Mouse (Mus musculus): ENCODE measurements around the gene Hsd3b7. TPM values are rescaled to one million over a fixed set of nuclear protein-coding genes. Genes with fewer than 3 reads are reported as not detected.
A peak's percentile ranks its signal among the peaks of the same experiment; 100 is the strongest.
"Not testable (repeated sequence)": the region's sequence is repeated elsewhere in the genome, so short reads cannot be mapped to it uniquely, and the experiment has no call there.

Gene Hsd3b7
- total RNA-seq, 2 experiments from 2014 or later = 3.6 to 6.8 TPM

DNA sequence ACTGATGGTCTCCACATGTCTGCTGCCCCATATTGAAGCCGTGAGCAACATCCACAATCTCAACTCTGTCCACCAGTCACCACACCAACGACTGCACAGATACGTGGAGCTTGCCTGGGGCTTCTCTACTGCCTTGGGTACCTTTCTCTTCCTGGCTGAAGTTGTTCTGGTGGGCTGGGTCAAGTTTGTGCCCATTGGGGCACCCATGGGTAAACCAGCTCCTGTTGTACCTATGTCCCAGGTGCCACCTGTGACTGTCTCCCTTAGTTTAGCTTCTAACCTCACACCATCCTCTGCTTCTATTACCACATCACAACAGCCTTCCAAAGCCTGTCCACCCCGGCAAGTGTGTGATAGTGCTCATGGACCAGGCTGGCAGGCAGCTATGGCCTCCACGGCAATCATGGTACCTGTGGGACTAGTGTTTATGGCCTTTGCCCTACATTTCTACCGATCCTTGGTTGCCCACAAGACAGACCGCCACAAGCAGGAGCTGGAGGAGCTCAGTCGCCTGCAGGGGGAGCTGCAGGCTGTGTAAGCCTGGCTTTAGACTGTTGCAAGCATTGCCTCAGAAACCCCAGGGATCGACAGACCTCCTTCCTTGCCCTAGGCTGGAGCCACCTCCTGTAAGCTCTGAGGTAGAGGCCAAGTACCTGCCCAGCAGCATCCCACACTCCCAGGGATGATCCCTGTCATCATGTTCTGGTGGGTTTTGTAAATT, 26.6 kb upstream of the Hsd3b7 start:
- peak; percentile 57 to 68 for DNase-seq (ENCODE audit: low spot score in 2 of 2)
- intact Hi-C loops (cut with DNase I) = loop anchor here (5.0 kb wide), 1 partner anchor 163 kb away; no protein-coding TSS in a partner anchor

DNA sequence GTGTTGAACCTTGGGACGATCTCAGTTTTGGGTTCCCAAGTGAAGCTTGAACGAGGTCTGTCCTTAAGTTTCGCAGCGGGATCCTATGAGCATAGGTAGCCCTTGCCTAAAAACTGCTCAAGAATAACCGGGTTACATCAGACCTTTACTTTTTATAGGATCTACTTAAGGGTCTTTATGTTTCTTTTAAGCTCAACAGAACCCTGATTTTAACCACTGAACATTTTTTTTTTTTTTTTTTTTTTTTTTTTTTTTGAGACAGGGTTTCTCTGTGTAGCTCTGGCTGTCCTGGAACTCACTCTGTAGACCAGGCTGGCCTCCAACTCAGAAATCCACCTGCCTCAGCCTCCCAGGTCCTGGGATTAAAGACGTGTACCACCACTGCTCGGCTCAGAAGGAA, 24.6 kb upstream of the Hsd3b7 start:
- DNase-seq (ENCODE audit: low spot score in 2 of 2); intact Hi-C loops (cut with DNase I): not testable (repeated sequence)

- DNase-seq (ENCODE audit: low spot score in 2 of 2) = peak; percentile 88 to 93
- intact Hi-C loops (cut with DNase I) = no loop called here
These were observed 24.0 kb upstream of the Hsd3b7 start, which contains the start of gene Setd1a for GRCm38 (mm10) chr7:127776426-127776825. Gene Setd1a (plus strand): TSS chr7:127776670.

DNA sequence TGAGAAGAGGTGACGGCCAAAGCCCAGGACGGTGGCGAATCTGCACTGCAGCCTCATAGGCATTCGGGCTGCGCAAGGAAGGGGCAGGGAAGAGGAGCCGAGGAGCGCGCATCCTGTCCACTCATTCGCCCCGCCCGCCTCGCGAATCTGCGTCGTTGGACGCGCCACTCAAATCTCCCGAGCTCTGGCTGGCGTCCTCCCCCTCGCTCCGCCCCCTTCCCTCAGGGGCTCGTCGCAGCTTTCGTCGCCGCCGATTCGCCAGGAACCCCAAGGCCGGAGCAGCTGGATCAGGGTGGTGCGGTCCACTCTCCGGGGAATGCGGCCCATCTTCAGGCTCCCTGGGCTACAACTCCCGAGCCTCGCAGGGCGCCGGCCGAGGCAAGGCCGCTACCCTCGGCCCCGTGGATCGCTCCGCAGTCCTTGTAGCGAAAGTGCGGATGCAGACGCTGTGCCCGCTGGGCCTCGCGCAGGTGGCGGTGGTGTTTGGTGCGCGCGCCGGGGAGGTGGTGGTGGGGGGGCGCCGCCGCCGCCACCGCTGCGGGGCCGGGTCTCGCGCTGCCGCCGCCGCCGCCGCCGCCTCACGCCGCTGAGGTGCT, 23.4 kb upstream of the Hsd3b7 start:
- peak; percentile 98 for DNase-seq (ENCODE audit: low spot score in 2 of 2)
- intact Hi-C loops (cut with DNase I) = loop anchor here (1.0 kb wide), 3 partner anchors 47 to 98 kb away; partner anchors contain the start of genes Stx1b and Stx4a

DNA sequence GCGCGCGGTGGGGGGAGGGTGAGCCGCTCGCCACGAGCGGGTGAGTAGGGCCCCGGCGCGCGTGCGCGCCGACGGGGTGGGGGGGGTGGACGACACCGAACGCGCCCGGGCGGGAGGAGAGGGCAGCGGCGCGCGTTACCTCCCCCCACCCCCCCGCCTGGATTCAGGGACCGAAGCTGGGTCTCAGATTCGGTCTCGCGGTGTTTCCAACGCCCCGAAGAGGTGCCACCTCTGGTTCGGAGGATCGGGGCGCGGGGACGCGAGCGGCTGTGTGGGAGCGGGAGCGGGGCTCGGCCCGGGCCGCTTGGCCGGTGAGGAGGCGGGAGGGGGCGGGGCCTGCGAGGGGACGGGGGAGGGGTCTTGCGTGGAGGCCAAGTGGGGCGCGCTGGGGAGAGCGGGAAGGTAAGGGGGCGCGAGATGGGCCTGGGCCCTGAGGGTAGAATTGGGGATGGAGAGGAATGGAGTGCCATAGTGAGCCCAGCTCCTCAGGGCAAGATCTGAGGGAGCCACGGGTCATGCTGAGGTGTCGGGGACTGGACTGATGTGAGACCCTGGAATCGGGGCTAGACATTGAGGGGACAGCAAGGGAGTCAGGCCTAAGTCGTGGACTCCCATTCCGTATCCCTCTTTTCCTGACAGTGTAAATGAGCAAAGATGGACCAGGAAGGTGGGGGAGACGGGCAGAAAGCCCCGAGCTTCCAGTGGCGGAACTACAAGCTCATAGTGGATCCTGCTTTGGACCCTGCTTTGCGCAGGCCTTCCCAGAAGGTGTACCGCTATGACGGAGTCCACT, 22.7 kb upstream of the Hsd3b7 start:
- intact Hi-C loops (cut with DNase I) = loop anchor here (1.0 kb wide), 3 partner anchors 47 to 98 kb away; partner anchors contain the start of genes Stx1b and Stx4a
- DNase-seq (ENCODE audit: low spot score in 2 of 2) = peak in 1 of 2 experiments; percentile 43

- intact Hi-C loops (cut with DNase I) = no loop called here
- DNase-seq (ENCODE audit: low spot score in 2 of 2) = no peak
These were observed 22.1 kb upstream of the Hsd3b7 start for GRCm38 (mm10) chr7:127778350-127778749.

DNA sequence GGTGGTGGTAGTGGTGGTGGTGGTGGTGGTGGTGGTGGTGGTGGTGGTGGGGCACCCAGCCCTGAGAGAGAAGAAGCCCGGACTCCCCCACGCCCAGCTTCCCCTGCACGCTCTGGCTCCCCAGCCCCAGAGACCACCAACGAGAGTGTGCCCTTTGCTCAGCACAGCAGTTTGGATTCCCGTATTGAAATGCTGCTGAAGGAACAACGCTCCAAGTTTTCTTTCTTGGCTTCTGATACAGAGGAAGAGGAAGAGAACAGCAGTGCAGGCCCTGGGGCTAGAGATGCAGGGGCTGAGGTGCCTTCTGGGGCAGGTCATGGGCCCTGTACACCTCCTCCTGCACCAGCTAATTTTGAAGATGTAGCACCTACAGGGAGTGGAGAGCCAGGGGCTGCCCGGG, 15.1 kb upstream of the Hsd3b7 start, which contains the start of gene Gm49388:
Gm49388 (plus strand) TSS at position 301 of the 400 bp plus-strand sequence.
- intact Hi-C loops (cut with DNase I) = no loop called here
- no peak for DNase-seq (ENCODE audit: low spot score in 2 of 2)

GRCm38 (mm10) chr7:127797076-127797845, 3.1 kb upstream of the Hsd3b7 start:
- no peak for DNase-seq (ENCODE audit: low spot score in 2 of 2)
- intact Hi-C loops (cut with DNase I) = no loop called here

DNA sequence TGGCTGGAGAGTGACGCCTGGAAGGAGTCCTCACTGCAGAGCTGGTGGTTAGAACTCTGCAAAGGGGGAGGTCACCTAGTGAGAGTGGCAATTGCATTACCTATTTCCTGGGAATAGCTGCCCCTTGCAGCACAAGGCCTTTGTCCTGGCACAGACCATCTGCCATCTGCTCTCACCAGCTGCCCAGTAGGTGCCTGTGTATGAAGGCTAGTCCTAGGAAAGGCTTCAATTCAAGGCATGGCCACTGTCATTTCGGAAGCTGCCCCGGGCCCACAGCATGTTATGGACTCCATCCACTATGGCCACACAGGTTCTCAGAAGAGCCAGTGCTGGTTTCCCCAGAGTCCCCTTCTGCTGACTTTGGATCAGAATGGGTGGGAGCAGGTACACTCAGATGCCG, 1.8 kb upstream of the Hsd3b7 start:
- no peak for DNase-seq (ENCODE audit: low spot score in 2 of 2)
- intact Hi-C loops (cut with DNase I) = no loop called here

DNA sequence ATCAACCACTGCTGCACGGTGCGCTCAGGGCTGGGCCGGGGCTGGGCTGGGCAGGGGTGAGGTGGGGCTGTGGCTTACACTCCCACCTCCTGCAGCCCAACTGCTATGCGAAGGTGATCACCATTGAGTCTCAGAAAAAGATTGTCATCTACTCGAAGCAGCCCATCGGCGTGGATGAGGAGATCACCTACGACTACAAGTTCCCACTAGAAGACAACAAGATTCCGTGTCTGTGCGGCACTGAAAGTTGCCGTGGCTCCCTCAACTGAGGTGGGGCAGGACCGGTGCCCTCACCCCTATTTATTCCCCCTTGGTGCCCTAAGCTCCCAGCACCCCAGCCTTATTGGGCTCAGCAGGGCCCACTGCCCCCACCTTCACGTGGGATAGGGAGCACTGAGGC, 1.2 kb upstream of the Hsd3b7 start:
- intact Hi-C loops (cut with DNase I) = no loop called here
- DNase-seq (ENCODE audit: low spot score in 2 of 2) = no peak

GRCm38 (mm10) chr7:127799738-127800137, 666 bp upstream of the Hsd3b7 start:
- intact Hi-C loops (cut with DNase I) = no loop called here
- no peak for DNase-seq (ENCODE audit: low spot score in 2 of 2)

- no peak for DNase-seq (ENCODE audit: low spot score in 2 of 2)
- intact Hi-C loops (cut with DNase I) = no loop called here
These were observed 712 bp downstream of the Hsd3b7 start for GRCm38 (mm10) chr7:127801010-127801621.

DNA sequence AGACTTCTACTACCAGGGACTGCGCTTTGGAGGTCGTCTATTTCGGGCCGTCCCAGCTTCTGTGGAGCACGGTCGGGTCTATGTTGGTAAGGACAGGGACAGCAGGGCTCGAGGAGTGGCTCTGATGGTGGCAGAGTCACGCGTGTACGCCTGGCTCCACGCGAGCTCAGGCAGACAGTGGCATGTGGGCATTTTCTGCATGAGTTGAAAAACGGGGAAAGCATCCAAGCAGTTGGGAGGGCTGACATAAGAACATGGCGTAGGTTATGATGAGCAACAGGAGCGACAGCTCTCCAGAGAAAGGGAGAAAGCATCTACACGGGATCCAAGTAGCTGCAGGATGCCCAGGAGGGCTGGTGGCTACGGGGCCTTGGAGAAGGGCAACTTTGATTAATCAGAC, 1.9 kb downstream of the Hsd3b7 start:
- intact Hi-C loops (cut with DNase I) = no loop called here
- DNase-seq (ENCODE audit: low spot score in 2 of 2) = peak in 1 of 2 experiments; percentile 66

DNA sequence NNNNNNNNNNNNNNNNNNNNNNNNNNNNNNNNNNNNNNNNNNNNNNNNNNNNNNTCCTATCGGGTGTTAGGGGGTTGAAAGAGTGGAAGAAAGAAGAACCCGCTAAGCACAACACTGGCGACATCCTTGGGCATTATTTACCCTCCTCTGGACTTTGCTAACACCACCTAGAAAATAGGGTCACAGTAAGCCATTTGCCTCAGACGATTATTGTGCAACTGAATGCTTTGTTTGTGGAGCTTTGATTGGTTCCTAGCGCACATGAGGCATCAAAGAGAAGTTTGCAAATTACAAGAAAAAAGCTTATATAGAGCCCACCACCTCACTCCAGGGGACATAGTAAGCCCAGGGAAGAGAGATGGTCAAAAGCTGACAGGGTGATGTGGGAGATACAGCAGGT, 8.4 kb downstream of the Hsd3b7 start:
- intact Hi-C loops (cut with DNase I) = loop anchor here (1.0 kb wide), 1 partner anchor 93 kb away; no protein-coding TSS in a partner anchor
- DNase-seq (ENCODE audit: low spot score in 2 of 2) = no peak

DNA sequence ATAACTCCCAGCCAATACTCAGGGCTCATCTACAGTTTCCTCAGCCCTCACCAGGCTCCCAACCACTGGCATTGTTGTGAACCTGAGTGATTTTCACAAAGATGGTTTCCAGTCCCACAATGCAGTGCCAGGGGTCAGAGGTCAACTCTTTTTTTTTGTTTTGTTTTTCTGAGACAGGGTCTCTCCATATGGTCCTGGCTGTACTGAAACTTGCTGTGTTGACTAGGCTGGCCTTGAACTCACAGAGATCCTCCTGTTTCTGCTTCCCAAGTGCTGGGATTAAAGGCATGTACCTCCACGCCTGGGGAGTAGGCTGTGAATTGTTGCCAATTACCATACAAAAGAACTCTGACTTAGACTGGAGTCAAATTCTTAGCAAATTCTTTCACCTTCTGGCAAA, 9.4 kb downstream of the Hsd3b7 start:
- intact Hi-C loops (cut with DNase I) = loop anchor here (1.0 kb wide), 1 partner anchor 92 kb away; no protein-coding TSS in a partner anchor
- DNase-seq (ENCODE audit: low spot score in 2 of 2) = no peak

- intact Hi-C loops (cut with DNase I) = no loop called here
- no peak for DNase-seq (ENCODE audit: low spot score in 2 of 2)
These were observed 10.2 kb downstream of the Hsd3b7 start for GRCm38 (mm10) chr7:127810650-127811049.

GRCm38 (mm10) chr7:127811240-127811639, 10.8 kb downstream of the Hsd3b7 start:
- intact Hi-C loops (cut with DNase I) = no loop called here
- no peak for DNase-seq (ENCODE audit: low spot score in 2 of 2)

DNA sequence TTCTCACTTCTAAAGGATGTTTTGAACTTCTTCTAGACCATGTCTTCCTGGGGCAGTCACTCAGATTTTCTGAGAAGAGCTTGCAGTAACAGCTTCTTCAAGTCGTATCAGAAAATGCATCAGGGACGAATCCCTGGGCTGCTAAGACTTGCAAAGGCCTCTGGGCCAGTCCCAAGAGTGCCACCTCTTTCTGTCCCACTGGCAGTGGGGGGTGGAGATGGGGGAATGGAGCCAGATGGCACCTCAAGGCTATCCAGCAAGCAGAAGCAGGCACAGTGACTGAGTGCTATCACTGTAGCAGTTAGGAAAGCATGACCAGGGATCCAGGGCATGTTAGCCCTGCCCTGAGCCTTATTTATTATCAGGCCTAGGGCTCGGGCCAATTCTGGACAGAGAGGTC, 11.9 kb downstream of the Hsd3b7 start:
- no peak for DNase-seq (ENCODE audit: low spot score in 2 of 2)
- intact Hi-C loops (cut with DNase I) = no loop called here

- intact Hi-C loops (cut with DNase I) = no loop called here
- DNase-seq (ENCODE audit: low spot score in 2 of 2) = no peak
These were observed 13.4 kb downstream of the Hsd3b7 start for GRCm38 (mm10) chr7:127813821-127814220.
